Mouse (Mus musculus) forebrain, postnatal 0 days (tissue): ENCODE results near the gene Sec16a. TPM values are rescaled to one million over a fixed set of nuclear protein-coding genes. Genes with fewer than 3 reads are reported as not detected.

Experiments
- ATAC-seq: fragments of 200-750 bp; cut with Nextera tagmentation; 2 replicates; pipeline ENCODE4 v1.8.0; 2017; ENCODE audit warnings: mild to moderate bottlenecking, moderate library complexity
- DNase-seq: peaks from one replicate; pipeline ENCODE4 v3.0.0-alpha.2; 2015
- H3K27ac ChIP-seq: fragments of 300-500 bp; sonication (generic); 2 replicates; pipeline ENCODE4 v1.5.1; 2014; ENCODE audit warnings: low read depth, mild to moderate bottlenecking, antibody characterized with exemption, low read length, moderate library complexity, mixed read lengths
- H3K27me3 ChIP-seq: fragments of 300-500 bp; sonication (generic); 2 replicates; pipeline ENCODE4 v1.6.1; 2014; ENCODE audit warnings: mild to moderate bottlenecking, low read length, mixed read lengths; ENCODE audit not compliant: insufficient read depth
- H3K36me3 ChIP-seq: fragments of 300-500 bp; sonication (generic); 2 replicates; pipeline ENCODE4 v1.6.1; 2014; ENCODE audit warnings: mild to moderate bottlenecking, moderate library complexity; ENCODE audit not compliant: insufficient read depth
- H3K4me1 ChIP-seq: fragments of 300-500 bp; sonication (generic); 2 replicates; pipeline ENCODE4 v1.6.1; 2014; ENCODE audit warnings: antibody characterized with exemption; ENCODE audit not compliant: insufficient read depth
- H3K4me2 ChIP-seq: fragments of 300-500 bp; sonication (generic); 2 replicates; pipeline ENCODE4 v1.6.1; 2014; ENCODE audit warnings: low read depth, mild to moderate bottlenecking, moderate library complexity
- H3K4me3 ChIP-seq: fragments of 300-500 bp; sonication (generic); 2 replicates; pipeline ENCODE4 v1.5.1; 2014; ENCODE audit warnings: low read depth, low read length, mixed read lengths
- H3K9ac ChIP-seq: fragments of 300-500 bp; sonication (generic); 2 replicates; pipeline ENCODE4 v1.6.1; 2014; ENCODE audit warnings: mild to moderate bottlenecking
- H3K9me3 ChIP-seq: fragments of 300-500 bp; sonication (generic); 2 replicates; pipeline ENCODE4 v1.6.1; 2016; ENCODE audit warnings: low read length
- CTCF ChIP-seq: sonication (generic); IDR thresholded peaks from 2 replicates; pipeline ENCODE4 v1.5.1; 2016; ENCODE audit warnings: antibody characterized with exemption, control low read depth, low read depth
- WGBS: fragments of 180-500 bp; shearing (Covaris S2); extraction: QIAGEN DNeasy Blood & Tissue Kit; methylation state at CpG from one replicate; pipeline ENCODE4 v1.1.7; 2014; 5-methylcytosine and 5-hydroxymethylcytosine counted together
- polyA plus RNA-seq: library from polyadenylated mRNA; unstranded; fragments of >200 nt; fragmentation: Nextera tagmentation; extraction: Ambion mirVana; gene quantifications from 2 replicates; pipeline ENCODE4 v1.2.1, GENCODE M21; 2015
- total RNA-seq: library from RNA; depleted of rRNA; stranded (reverse); fragments of >200 nt; gene quantifications from 2 replicates; pipeline ENCODE4 v1.2.3, GENCODE M21; 2014

Gene Sec16a
- total and polyA plus RNA-seq, 2 experiments from 2014 or later = 10.9 to 65.6 TPM

- DNase-seq (no peak), ATAC-seq (no peak)
- H3K9me3 ChIP-seq = no peaks in the 10 kb centered on the region
- H3K4me2 ChIP-seq = no peak overlapping the region
- no peak for TF ChIP-seq CTCF
- no peaks in the 10 kb centered on the region for H3K36me3 ChIP-seq
- no peak overlapping the region for H3K9ac ChIP-seq
- H3K27ac ChIP-seq = peak overlapping the region; percentile 78
- peaks cover 33% of the 10 kb centered on the region for H3K4me1 ChIP-seq
- H3K4me3 ChIP-seq = no peak overlapping the region
- WGBS = 13% methylated on average over 3 of the region's 3 CpGs
- no peaks in the 10 kb centered on the region for H3K27me3 ChIP-seq
These were observed 41.9 kb upstream of the Sec16a start for GRCm38 (mm10) chr2:26486835-26487321.

- peaks cover 33% of the 10 kb centered on the region for H3K4me1 ChIP-seq
- H3K9me3 ChIP-seq = no peaks in the 10 kb centered on the region
- ATAC-seq (no peak), DNase-seq (no peak)
- H3K27ac ChIP-seq = peak overlapping the region; percentile 78
- H3K4me3 ChIP-seq = no peak overlapping the region
- WGBS = 21% methylated on average over 5 of the region's 5 CpGs
- peak overlapping the region; percentile 35 for H3K4me2 ChIP-seq
- H3K36me3 ChIP-seq = no peaks in the 10 kb centered on the region
- no peak for TF ChIP-seq CTCF
- no peaks in the 10 kb centered on the region for H3K27me3 ChIP-seq
- no peak overlapping the region for H3K9ac ChIP-seq
These were observed 41.3 kb upstream of the Sec16a start for GRCm38 (mm10) chr2:26486264-26486810.

- ATAC-seq = peak; percentile 78
- 0 out of 2 replicates have a peak overlapping the region, but pooled peaks have one; percentile 7 for H3K4me3 ChIP-seq
- H3K4me2 ChIP-seq = peak overlapping the region; percentile 35
- H3K9ac ChIP-seq = 0 out of 2 replicates have a peak overlapping the region, but pooled peaks have one; percentile 2
- no peaks in the 10 kb centered on the region for H3K9me3 ChIP-seq
- H3K27me3 ChIP-seq = no peaks in the 10 kb centered on the region
- no peak for TF ChIP-seq CTCF
- peak overlapping the region; percentile 78 for H3K27ac ChIP-seq
- 4% methylated on average over 7 of the region's 7 CpGs for WGBS
- no peaks in the 10 kb centered on the region for H3K36me3 ChIP-seq
- peak; percentile 75 for DNase-seq
- H3K4me1 ChIP-seq = peaks cover 33% of the 10 kb centered on the region
These were observed 40.7 kb upstream of the Sec16a start for GRCm38 (mm10) chr2:26485710-26486109.

GRCm38 (mm10) chr2:26485278-26485677, 40.3 kb upstream of the Sec16a start:
- ATAC-seq (peak; percentile 38), DNase-seq (no peak)
- Histone ChIP-seq H3K27me3 (no peaks in the 10 kb centered on the region), H3K9ac (peak overlapping the region; percentile 2; the same call in 1 of the 2 replicates), H3K27ac (peak overlapping the region; percentile 78), H3K4me2 (peak overlapping the region; percentile 35), H3K9me3 (no peaks in the 10 kb centered on the region), H3K4me3 (0 out of 2 replicates have a peak overlapping the region, but pooled peaks have one; percentile 7), H3K36me3 (no peaks in the 10 kb centered on the region), H3K4me1 (peaks cover 33% of the 10 kb centered on the region)
- WGBS = 19% methylated on average over 9 of the region's 9 CpGs
- no peak for TF ChIP-seq CTCF

GRCm38 (mm10) chr2:26484169-26484568, 39.2 kb upstream of the Sec16a start:
- H3K27me3 ChIP-seq = no peaks in the 10 kb centered on the region
- ATAC-seq (no peak), DNase-seq (no peak)
- peaks cover 33% of the 10 kb centered on the region for H3K4me1 ChIP-seq
- H3K27ac ChIP-seq = no peak overlapping the region
- TF ChIP-seq CTCF = no peak
- no peak overlapping the region for H3K4me2 ChIP-seq
- H3K9me3 ChIP-seq = no peaks in the 10 kb centered on the region
- 68% methylated on average over 10 of the region's 10 CpGs for WGBS
- H3K9ac ChIP-seq = 0 out of 2 replicates have a peak overlapping the region, but pooled peaks have one; percentile 1
- H3K36me3 ChIP-seq = no peaks in the 10 kb centered on the region
- H3K4me3 ChIP-seq = no peak overlapping the region

- Histone ChIP-seq H3K9ac (no peak overlapping the region), H3K4me3 (no peak overlapping the region), H3K4me2 (no peak overlapping the region), H3K27me3 (no peaks in the 10 kb centered on the region), H3K9me3 (no peaks in the 10 kb centered on the region), H3K27ac (no peak overlapping the region), H3K4me1 (peaks cover 32% of the 10 kb centered on the region), H3K36me3 (no peaks in the 10 kb centered on the region)
- ATAC-seq (no peak), DNase-seq (no peak)
- WGBS = 58% methylated on average over 13 of the region's 13 CpGs
- TF ChIP-seq CTCF = no peak
These were observed 38.3 kb upstream of the Sec16a start for GRCm38 (mm10) chr2:26483230-26483869.

- Histone ChIP-seq H3K4me1 (peaks cover 27% of the 10 kb centered on the region), H3K27me3 (no peaks in the 10 kb centered on the region), H3K4me3 (no peak overlapping the region), H3K4me2 (no peak overlapping the region), H3K9ac (no peak overlapping the region), H3K27ac (no peak overlapping the region), H3K36me3 (0 out of 2 replicates have a peak, but pooled peaks cover 3% of the 10 kb centered on the region), H3K9me3 (no peaks in the 10 kb centered on the region)
- no peak for ATAC-seq
- no peak for TF ChIP-seq CTCF
- 89% methylated on average over 3 of the region's 3 CpGs for WGBS
- DNase-seq = no peak
These were observed 37.8 kb upstream of the Sec16a start for GRCm38 (mm10) chr2:26482824-26483223.
